Mouse (Mus musculus) naive thymus-derived CD4-positive, alpha-beta T cell, adult 2 months (primary cell): ENCODE results near the gene Wasf2.

ENCODE experiments used
- DNase-seq: peaks from one replicate; pipeline ENCODE4 v3.0.0-alpha.2; 2011; ENCODE audit warnings: low read depth

Wasf2 gene

DNA sequence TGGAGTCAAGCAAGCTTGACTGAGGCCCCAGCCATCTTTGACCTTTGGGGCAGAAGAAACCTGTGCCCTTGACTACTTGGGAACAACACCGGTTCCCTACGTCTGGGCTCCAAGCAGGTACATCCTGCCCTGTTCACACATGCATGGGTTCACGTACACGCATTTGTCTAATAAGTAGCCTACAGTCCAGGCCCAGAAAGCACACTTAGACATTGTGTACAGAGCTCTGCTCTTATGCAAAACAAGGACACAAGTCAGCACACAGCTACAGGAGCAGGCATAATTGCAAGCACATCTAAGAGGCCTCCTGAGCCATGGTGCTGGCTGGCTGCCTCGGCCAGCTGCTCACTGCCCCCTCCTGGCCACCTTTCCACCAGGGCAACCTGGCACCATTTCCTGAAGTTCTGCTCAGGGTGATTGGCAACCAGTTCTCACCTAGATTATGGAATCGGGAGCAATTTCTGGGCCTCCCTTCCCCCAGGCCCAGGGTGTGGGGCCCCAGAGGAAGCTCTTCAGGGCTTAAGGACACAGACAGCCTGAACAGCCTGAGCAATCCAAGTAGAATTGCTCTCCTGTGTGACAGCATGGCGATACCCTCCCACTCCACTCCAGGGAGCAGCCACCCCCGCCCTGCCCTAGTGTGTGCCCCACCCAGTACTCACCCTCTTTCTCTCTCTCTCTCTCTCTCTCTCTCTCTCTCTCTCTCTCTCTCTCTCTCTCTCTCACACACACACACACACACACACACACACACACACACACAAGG is 70.9 kb downstream of the Wasf2 start:
- peak; percentile 76 for DNase-seq

DNA sequence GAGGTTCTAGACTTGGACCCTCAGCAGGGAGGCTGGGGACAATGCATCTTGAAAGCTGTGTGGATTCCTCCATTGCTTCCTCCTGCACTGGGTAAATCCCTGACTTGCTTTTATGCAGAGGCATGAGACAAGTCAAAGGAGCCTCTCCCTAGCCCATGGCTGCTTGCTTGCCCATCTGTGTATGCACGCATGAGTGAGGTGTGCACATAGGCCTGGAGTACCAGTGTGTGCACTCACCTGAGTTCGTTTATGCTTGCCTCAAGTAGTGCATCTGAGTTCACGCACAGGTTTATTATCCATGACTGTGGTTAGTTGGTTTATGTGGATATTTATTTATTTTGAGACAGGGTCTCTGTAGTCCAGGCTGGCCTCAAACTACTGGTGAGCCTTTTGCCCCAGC is 71.9 kb downstream of the Wasf2 start:
- DNase-seq: no peak

GRCm38 (mm10) chr4:133203591-133203990 is 73.3 kb downstream of the Wasf2 start:
- no peak for DNase-seq

- DNase-seq: no peak
Observed at GRCm38 (mm10) chr4:133204379-133204778, 74.1 kb downstream of the Wasf2 start.

- DNase-seq: peak; percentile 84
Observed at GRCm38 (mm10) chr4:133209366-133209765, 79.1 kb downstream of the Wasf2 start.

- peak; percentile 28 for DNase-seq
Observed at GRCm38 (mm10) chr4:133210023-133210787, 79.9 kb downstream of the Wasf2 start.

DNA sequence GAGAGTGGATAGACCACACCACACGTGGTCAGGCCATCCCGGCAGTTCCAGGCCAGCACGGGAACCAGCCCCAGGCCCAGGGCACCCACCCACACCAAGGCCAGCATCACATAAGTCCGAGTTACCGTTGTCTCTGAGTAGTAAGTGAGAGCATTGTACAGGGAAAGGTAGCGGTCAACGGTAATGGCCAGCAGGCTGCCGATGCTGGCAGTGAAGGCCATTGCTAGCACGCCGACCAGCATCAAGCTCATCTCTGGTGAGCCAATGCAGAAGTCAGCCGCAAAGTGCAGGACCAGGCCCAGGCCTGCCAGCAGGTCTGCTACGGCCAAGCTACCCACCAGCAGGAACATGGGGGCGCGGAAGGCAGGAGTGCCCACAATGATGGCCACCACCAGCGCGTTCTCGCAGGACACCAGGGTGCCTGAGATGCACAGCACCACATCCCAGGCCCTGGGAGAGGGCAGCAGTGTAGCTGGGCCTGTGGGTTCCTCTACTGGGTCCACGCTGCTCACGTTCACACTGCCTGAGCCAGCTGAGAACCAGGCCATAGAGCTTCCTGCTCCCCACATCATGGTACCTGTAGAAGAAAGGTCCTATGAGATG is 80.6 kb downstream of the Wasf2 start:
- no peak for DNase-seq

DNA sequence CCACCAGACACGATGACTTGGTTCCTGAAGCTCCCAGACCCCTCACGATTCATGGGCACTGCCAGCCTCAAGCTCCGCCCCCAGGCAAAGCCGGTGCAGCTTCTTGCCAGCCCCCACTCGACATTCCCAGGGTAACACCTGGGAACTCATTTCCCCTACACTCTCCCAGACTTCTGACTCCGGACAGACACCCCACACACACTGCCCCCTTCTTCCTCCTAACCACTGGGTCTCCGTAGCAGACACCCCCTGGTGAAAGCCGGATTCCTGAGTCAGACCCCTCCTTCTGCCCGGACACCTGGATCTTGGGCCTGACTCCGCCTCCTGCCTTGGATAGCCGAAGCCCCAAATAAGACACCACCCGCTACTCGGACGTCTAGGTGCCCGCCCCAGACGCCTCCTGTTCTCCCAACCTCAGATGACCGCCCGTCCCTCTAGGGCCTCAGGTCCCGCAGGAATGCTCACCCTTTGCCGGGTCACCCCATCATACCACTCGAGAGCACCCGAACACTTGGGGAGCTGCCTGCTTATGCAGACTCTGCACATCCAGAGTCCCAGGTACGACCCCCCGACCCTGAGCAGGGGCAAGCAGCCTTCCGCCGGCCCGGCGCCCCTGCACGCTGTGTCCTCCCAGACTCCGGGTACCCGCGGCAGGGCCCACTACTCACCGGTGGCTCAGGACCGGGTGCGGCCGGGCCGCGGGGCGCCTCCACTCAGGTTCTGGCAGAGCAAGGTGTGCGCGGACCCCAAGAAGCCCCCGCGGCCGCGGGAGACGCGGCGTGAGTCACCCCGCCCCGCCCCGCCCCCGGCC is 81.7 kb downstream of the Wasf2 start, which contains the start of the genes Cd164l2 and Gpr3:
TSS of gene Cd164l2 (plus strand) at position 381 of the 811 bp plus-strand sequence.
TSS of gene Gpr3 (minus strand) at position 786 of the 811 bp plus-strand sequence.
- DNase-seq: no peak

DNA sequence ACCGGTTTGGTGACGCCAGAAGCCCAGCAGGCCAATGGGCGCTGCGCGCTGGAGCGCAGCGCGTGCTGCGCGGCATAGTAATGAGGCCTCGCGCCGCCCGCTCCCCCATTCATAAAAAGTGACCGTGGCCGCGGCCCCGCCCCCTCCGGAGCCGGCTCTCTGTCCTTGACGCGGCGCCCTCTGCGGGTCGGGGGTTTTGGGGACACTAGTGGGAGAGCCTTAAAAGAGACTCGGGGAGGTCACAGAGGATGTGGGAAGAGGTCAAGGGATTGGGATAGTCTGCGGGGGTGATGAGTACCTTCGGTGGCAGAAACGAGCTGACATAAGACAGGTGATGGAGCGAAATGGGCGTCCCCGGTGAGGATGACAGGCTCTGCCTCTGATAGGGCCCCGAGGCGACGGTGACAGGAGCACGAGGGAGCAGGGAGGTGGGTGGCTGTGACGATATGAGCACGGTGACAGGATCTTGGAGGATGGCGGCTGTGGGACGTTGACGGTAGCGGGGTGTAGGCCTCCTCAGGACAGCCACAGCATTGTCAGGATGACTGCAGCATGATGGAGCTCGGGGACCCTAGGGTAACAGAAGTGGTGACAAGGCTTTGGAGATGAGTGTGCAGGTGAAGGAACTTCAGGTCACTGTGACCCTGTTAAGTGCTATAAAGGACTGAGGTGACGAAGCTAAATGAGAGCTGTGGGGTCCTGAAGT is 82.4 kb downstream of the Wasf2 start:
- DNase-seq: peak; percentile 82

DNA sequence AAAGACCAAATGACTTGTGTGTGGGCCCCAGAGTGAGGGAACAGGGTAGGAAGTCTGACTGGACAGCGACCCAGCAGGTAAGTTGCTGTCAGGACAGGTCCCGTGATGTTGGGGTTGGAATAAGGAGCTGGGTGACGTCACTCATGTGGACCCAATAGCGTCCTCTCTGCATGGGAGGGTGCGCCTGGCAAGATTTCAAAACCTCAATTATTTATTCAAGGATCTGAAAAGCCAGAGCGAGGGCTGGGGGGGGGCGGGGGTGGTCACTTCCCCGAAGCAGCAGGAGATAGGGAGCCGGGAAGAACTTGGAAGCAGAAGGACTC is 82.9 kb downstream of the Wasf2 start:
- no peak for DNase-seq

DNA sequence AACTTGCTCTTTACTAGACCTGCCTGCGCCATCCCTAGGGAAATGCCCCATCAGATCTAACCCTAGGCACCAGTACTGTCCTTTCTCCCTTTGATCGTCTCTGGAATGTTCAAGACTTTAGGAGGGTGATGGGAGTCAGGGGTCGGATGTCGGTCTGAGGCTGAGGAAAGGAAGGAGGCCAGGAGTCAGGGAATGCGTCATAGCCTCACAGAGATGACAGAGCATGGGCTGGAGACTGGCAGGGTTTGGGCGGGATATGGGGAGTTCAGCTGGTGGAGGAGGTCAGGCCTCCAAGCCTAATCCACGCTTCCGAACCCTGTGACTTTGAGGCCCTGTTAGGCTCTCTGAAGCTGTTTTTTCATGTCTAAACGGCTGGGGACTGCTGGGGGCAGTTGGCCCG is 83.4 kb downstream of the Wasf2 start:
- no peak for DNase-seq

GRCm38 (mm10) chr4:133217641-133218040 is 87.3 kb downstream of the Wasf2 start:
- peak; percentile 84 for DNase-seq

DNA sequence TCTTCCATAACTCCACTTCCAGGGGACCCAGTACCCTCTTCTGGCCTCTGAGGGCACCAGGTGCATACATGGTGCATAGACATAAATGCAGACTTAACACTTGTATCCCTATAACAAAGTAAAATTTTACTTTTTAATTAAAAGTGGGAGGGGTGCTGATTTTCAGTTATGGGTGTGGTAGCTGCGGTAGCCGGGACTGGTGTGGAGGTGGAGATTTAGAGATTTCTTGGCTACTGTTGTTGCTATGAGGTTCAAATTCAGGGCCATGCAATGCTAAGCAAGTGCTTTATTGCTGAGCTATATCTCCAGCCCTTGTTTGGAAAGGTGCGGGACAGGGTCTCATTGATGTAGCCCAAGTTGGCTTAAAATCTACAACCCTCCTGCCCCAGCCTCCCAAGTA is 88.4 kb downstream of the Wasf2 start:
- no peak for DNase-seq

DNA sequence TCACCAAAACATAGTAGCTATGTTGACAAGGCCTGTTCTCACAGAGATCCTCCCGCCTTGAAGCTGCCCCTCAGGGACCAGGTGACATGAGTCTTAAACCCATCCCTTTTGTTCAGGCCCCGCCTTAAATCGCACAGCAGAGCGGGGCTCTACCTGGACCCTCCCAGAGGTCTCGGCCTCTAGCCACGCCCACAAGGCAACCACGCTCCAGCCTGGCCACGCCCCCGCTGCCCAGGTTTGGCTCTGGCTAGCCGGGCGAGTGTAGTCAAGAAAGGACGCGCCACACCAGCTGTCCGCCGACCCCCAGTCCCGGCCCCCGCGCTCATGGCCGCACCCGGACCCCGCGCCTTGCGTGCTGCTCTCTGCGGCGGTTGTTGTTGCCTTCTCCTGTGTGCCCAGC is 90.4 kb downstream of the Wasf2 start:
- DNase-seq: no peak

GRCm38 (mm10) chr4:133221701-133222100 is 91.4 kb downstream of the Wasf2 start:
- DNase-seq: no peak

DNA sequence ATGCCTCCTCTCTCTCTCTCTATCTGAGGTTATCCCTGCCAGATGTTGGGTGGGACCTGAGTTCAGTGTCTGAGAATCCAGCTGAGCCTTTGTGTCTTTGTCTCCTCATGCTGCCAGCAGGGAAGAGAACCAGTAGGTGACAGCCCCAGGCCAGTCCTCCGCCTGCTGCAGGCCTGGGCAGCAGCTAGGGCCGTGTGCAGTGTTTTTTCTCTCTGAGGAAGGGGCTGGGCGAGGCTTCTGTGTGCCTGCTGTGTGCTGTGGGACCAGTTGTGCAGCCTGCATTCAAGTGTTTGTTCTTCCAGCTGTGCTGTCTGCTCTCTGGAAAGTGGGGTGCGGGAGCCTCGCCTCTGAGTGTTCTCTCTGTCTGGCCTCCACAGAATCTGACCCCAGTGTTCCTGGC is 93.6 kb downstream of the Wasf2 start:
- no peak for DNase-seq

- no peak for DNase-seq
Observed at GRCm38 (mm10) chr4:133226073-133226472, 95.8 kb downstream of the Wasf2 start.

DNA sequence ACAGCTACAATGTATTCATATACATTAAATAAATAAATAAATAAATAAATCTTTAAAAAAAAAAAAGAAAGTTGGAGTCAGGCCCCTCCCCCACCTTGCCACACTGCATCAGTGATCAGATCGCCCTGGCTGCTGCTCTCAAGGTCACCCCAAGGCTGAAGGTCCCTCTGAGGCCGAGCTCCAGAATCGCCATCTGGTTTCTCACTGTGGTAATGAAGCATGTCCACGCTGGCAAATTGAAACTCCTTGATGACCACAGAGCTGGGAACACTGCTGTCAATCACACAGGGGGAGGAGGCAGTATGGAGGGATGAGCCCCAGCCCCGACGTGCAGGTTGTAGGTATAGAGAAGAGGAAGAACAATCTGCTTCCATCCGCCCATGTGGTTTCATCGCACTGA is 97.3 kb downstream of the Wasf2 start:
- DNase-seq: no peak

GRCm38 (mm10) chr4:133229582-133229981 is 99.3 kb downstream of the Wasf2 start:
- no peak for DNase-seq

DNA sequence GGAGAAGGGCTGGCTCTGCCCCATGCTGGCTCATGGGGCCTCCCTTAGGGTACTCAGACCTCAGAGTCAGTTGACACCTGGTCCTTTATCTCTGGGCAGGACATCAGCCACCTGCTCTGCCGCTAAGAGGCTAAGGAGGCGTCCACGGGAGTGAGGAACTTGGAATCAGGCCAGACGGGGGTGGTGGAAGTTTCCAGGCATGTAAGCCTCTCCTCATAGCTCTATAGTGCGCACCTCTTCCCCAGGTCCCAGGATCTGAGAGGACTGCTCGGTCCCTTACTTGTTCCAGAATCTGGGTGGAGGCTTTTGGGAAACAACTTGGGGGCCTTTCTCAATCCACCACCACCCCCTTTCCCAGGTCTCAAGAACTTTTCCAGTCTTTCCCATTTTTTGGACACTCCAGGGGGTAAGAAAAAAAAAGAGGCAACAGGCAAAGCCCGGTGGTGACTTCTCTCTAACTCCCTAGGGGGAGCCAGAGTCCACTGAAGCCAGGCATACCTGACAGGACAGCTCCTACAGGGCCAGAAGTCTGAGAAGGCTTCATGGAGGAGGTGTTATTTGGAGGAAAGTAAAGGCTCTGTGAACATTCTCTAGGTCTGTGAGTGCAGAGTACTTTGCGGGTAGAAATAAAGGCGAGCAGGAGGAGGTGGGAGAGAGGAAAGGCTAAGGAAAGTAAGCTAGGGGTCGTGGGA is 103.1 kb downstream of the Wasf2 start:
- DNase-seq: peak; percentile 60

- no peak for DNase-seq
Observed at GRCm38 (mm10) chr4:133234771-133235170, 104.5 kb downstream of the Wasf2 start.
